Mouse (Mus musculus) bone marrow, adult 2 months (tissue): ENCODE results near the gene Cphx1. TPM values are rescaled to one million over a fixed set of nuclear protein-coding genes. Genes with fewer than 3 reads are reported as not detected.
"Not testable (repeated sequence)": the region's sequence is repeated elsewhere in the genome, so short reads cannot be mapped to it uniquely, and the experiment has no call there.

ENCODE experiments used
- H3K27ac ChIP-seq: fragments of 200-500 bp; 2 replicates; pipeline ENCODE4 v1.5.1; 2012; ENCODE audit warnings: low read depth, mild to moderate bottlenecking, control low read depth, inconsistent platforms, low read length; ENCODE audit not compliant: control insufficient read depth, poor library complexity, insufficient read depth
- H3K4me1 ChIP-seq: fragments of 200-500 bp; 2 replicates; pipeline ENCODE4 v1.6.1; 2011; ENCODE audit warnings: low read length; ENCODE audit not compliant: control insufficient read depth, insufficient read depth
- H3K4me3 ChIP-seq: fragments of 200-500 bp; replicated peaks from 2 replicates; pipeline ENCODE3; 2011; ENCODE audit warnings: mild to moderate bottlenecking, low read depth, low read length, control low read depth; ENCODE audit not compliant: control insufficient read depth
- WGBS: fragments of 180-500 bp; shearing (Covaris S2); methylation state at CpG from one replicate; pipeline ENCODE4 v1.1.7; 2018; 5-methylcytosine and 5-hydroxymethylcytosine counted together
- polyA plus RNA-seq: library from polyadenylated mRNA; stranded (reverse); fragments of >200 nt; gene quantifications from 2 replicates; pipeline ENCODE4 v1.2.4, GENCODE M21; 2011; ENCODE audit warnings: low replicate concordance; ENCODE audit not compliant: missing spikeins, insufficient read depth, insufficient read length

Gene Cphx1
- polyA plus RNA-seq: not detected in 2 replicates

DNA sequence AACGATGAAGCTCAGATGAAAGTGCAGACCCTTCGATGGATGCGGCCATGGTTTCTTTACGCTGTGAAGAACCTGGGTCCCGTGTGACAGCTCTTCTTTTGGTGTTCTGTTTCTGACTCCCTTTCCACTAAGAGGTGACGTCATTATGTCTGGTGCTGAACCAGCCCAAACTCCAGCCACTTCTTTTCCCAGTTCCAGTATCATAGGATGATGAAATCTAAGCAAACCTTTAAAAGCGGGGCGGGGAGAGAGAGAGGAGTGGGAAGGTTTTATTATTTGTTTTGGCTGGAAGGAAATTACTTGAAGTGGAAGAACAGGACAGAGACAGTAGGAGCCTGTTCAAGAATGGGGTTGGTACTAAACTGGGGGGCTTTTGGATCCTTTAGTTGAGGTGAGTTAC lies at the start of gene Cphx1:
Gene Cphx1 (plus strand): TSS at position 301 of the 400 bp plus-strand sequence.
- not testable (repeated sequence) for H3K4me3 ChIP-seq, H3K27ac ChIP-seq, H3K4me1 ChIP-seq
- WGBS: no CpG with 5 or more reads among the region's 8 CpGs

GRCm38 (mm10) chr14:25894566-25894965 lies 43.5 kb upstream of the Cphx1 start:
- not testable (repeated sequence) for H3K27ac ChIP-seq, H3K4me1 ChIP-seq, H3K4me3 ChIP-seq
- WGBS: no CpG with 5 or more reads among the region's 3 CpGs

DNA sequence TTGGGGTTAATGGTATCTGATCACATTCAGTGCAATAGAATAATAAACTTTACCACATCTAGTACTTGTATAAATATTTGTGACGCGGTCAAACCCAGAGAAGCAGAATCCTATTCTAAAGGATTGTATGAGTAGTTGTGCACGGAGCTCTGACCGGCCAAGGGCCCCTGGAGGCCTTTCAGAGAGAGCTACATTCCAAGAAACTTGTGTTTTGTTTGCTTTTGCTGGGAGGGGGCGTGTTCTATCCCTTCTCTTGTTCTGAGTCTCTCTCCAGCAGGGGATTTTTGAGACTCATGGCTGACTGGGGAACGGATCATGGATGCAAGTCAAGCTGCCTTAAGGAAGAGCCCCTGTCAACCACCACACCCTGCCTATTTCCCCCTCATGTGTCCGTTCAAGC lies 42.4 kb upstream of the Cphx1 start:
- no CpG with 5 or more reads among the region's 7 CpGs for WGBS
- H3K4me1 ChIP-seq, H3K27ac ChIP-seq, H3K4me3 ChIP-seq: not testable (repeated sequence)

GRCm38 (mm10) chr14:25903000-25903399 lies 35.1 kb upstream of the Cphx1 start, which contains the start of gene Plac9a:
TSS of gene Plac9a (minus strand) at chr14:25903100.
- not testable (repeated sequence) for H3K4me1 ChIP-seq, H3K4me3 ChIP-seq, H3K27ac ChIP-seq
- no CpG with 5 or more reads among the region's 10 CpGs for WGBS

DNA sequence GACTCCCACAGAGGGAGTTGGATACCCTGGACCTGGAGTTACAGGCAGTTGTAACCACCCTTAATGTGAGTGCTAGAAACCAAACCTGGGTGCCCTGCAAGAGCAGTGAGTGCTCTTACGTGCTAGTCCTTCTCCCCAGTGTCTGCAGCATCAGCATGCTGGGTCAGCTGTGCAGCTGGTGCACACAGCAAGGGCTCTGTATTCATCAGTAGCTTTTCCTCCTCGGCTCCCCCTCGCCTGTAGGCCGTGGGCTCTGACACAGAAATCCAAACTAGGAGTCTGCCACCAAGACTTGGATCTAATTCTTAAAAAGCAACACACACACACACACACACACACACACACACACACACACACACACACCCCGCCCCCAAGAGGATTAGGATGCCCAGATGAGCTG lies 32.9 kb upstream of the Cphx1 start:
- 71% methylated on average over 1 of the region's 5 CpGs for WGBS
- H3K4me1 ChIP-seq, H3K4me3 ChIP-seq, H3K27ac ChIP-seq: not testable (repeated sequence)

DNA sequence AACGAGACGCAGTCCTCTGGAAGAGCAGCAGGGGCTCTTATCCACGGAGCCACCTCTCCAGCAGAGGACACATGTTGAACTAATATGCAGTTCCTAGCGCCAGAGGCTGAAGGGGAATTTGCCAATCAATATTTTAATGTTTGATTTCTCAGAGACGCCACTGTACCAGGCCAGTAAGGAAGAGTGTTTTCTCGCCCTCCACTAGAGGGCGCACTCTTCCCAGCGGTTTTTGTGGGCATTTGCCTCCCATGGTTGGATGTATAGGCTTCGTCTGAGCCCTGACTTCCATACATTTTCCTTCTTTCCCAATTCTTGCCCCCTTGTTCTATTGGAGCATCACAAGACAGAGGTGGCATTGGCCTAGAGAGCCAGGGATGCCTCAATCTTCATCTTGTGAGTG lies 30.8 kb upstream of the Cphx1 start:
- not testable (repeated sequence) for H3K27ac ChIP-seq, H3K4me1 ChIP-seq, H3K4me3 ChIP-seq
- WGBS: no CpG with 5 or more reads among the region's 9 CpGs

DNA sequence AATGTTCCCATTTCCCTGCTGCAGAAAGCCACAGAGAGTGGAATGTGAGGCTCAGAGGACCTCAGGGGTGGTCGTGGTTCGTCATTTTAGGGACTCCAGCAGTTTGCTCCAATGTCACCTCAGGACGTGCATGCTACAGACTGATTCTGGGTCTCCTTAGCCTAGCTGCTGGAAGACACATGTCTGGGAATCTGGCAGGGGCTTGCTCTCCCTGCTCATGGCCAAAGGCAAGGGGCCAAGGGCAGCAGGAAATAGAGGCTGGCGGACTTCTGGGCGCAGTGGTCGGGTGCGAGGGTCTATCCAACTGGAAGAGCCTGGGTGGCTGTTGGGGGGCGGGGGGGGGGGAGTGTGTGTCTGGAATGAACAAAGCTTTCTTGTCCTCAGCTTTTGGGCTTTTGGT lies 29.1 kb upstream of the Cphx1 start:
- H3K4me1 ChIP-seq, H3K4me3 ChIP-seq, H3K27ac ChIP-seq: not testable (repeated sequence)
- no CpG with 5 or more reads among the region's 8 CpGs for WGBS

DNA sequence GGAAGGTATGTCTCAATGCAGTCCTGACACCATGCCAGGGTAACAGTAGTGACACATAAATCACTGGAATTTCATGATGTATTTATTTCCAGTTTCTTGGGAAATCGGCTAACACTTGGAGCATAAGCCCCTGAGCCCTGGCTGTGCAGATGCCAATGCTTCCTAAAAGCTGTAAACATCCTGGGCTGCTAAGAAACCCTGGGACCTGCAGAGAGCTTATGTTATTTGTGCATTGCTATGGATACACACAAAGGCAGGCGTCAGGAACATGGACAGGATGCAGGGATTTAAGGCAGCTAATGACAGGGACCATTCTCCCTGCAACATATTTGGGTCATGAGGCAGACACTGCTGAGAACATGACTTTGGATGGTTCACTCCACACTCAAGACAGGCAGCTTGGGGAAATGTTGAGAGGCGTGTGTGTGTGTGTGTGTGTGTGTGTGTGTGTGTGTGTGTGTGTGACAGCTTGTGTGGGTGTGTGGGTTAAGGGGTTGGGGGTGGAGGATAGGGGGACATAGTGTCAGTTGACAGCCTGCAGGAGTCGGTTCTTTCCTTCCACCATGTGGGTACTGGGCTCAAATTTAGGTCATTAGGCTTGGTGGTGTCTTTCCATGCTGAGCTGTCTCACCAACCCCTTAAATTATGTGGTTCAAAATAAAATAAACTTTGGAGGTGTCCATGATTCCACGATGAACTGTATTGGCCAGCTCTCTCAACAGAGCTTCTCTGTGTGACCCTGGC lies 19.5 kb upstream of the Cphx1 start:
- not testable (repeated sequence) for H3K4me3 ChIP-seq, H3K27ac ChIP-seq, H3K4me1 ChIP-seq
- no CpG with 5 or more reads among the region's 5 CpGs for WGBS

- H3K4me1 ChIP-seq, H3K27ac ChIP-seq, H3K4me3 ChIP-seq: not testable (repeated sequence)
- no CpG with 5 or more reads among the region's 44 CpGs for WGBS
Measured at GRCm38 (mm10) chr14:25926814-25927561, 11.1 kb upstream of the Cphx1 start.

DNA sequence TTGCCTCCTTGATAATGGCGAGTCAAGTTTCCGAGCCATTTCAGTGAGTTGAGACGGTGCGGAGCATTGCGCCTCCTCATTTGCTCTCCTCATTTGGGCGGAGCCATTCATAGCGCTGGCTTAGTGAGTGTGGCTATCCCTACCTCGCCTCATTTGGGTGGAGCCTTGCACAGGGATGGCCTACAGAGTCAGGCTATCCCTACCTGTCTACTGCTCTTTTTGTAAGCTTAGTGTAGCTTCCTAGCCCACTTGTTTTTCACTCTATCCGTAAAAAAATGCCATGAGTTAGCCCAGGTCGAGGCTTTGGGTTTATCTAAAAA lies 10.6 kb upstream of the Cphx1 start, which contains the start of gene Tmem254a:
Gene Tmem254a (minus strand): TSS at position 111 of the 320 bp plus-strand sequence.
- H3K4me3 ChIP-seq, H3K27ac ChIP-seq, H3K4me1 ChIP-seq: not testable (repeated sequence)
- no CpG with 5 or more reads among the region's 10 CpGs for WGBS

DNA sequence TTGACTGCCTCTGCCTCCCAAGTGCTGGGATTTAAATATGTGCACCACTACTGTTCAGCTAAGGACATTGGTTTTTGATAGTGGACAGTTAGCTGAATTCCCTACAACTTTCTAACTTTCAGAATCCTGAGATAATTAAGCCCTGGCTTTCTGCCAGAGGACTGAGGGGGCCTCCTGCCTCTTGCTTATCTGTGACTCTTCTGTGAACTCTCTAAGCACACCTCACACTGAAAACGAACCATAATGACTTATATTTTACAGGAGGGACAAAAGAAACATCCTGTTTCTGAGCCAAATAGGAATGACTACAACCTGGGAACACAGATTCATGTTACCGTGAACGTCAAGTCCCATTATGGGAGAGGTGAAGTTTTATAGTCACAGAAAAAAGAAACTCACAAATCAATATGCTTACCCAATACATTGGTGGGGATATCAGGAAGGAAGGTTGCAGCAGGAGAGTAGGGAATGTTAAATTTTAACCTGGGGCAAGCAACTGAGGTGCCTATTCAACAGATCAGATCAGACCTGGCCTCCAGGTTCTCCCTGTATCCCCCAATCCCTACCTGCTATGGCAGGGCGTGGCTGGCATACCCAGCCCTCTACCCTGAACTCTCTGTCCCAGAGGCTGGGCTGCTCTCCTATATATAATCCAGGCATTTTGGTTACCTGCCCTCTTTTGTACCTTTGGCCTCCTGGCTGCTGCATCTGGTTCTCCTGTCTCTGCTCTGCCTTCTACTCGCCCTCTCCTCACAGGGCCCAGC lies 1.1 kb upstream of the Cphx1 start:
- not testable (repeated sequence) for H3K4me1 ChIP-seq, H3K27ac ChIP-seq, H3K4me3 ChIP-seq
- WGBS: no CpG with 5 or more reads among the region's 5 CpGs

DNA sequence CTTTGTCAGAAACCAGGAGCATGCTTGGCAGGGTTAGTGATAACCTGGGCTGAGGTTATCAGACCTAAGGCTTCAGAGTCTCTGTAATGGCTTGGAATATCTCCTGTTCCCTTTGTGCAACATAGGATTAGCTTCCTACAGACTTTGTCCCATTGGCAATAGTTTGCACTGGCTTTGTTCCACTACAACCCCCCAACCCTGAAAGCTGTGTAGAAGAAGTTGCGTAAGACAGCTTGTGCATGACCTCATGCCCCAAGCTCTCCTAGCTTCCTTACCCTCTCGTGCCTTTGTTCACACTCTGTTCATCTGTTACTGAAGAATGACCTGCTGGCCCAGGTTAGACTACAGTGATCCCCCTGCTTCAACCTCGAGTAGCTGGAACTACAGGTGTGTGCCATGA lies 19.8 kb downstream of the Cphx1 start:
- H3K4me1 ChIP-seq, H3K4me3 ChIP-seq, H3K27ac ChIP-seq: not testable (repeated sequence)
- WGBS: no CpG with 5 or more reads among the region's 3 CpGs
